Mouse (Mus musculus) small intestine, adult 2 months (tissue): ENCODE data around the gene Cacna2d1. TPM values are rescaled to one million over a fixed set of nuclear protein-coding genes. Genes with fewer than 3 reads are reported as not detected.

Experiments used
- H3K27ac ChIP-seq: fragments of 200-500 bp; 2 replicates; pipeline ENCODE4 v1.5.1; 2012; ENCODE audit warnings: low read depth, low read length, control low read depth, inconsistent platforms; ENCODE audit not compliant: insufficient read depth
- H3K27me3 ChIP-seq: fragments of 200-500 bp; 2 replicates; pipeline ENCODE4 v1.6.1; 2012; ENCODE audit warnings: mild to moderate bottlenecking, moderate library complexity, low read length, inconsistent platforms; ENCODE audit not compliant: control insufficient read depth, insufficient read depth
- H3K36me3 ChIP-seq: fragments of 200-500 bp; 2 replicates; pipeline ENCODE4 v1.6.1; 2012; ENCODE audit warnings: mild to moderate bottlenecking, low read length, control low read depth, inconsistent platforms; ENCODE audit not compliant: control insufficient read depth, insufficient read depth
- H3K4me1 ChIP-seq: fragments of 200-500 bp; 2 replicates; pipeline ENCODE4 v1.6.1; 2012; ENCODE audit warnings: low read length, inconsistent platforms, mixed read lengths; ENCODE audit not compliant: control insufficient read depth, insufficient read depth, insufficient read length
- H3K4me3 ChIP-seq: fragments of 200-500 bp; 2 replicates; pipeline ENCODE4 v1.5.1; 2012; ENCODE audit warnings: low read depth, mild to moderate bottlenecking, control low read depth, inconsistent platforms, low read length, moderate library complexity
- CTCF ChIP-seq: fragments of 200-500 bp; IDR thresholded peaks from 2 replicates; pipeline ENCODE4 v1.5.1; 2012; ENCODE audit warnings: low read depth, mild to moderate bottlenecking, control low read depth, inconsistent platforms, low read length, moderate library complexity, mixed read lengths; ENCODE audit not compliant: insufficient replicate concordance, insufficient read length; ENCODE audit errors: extremely low read depth
- POLR2A ChIP-seq: fragments of 200-500 bp; IDR thresholded peaks from 2 replicates; pipeline ENCODE4 v1.6.1; 2012; ENCODE audit warnings: low read depth, mild to moderate bottlenecking, control low read depth, inconsistent platforms, low read length, moderate library complexity
- WGBS: fragments of 180-500 bp; shearing (Covaris S2); methylation state at CpG from one replicate; pipeline ENCODE4 v1.1.7; 2018; 5-methylcytosine and 5-hydroxymethylcytosine counted together
- polyA plus RNA-seq: library from polyadenylated mRNA; depleted of rRNA; stranded (reverse); fragments of >200 nt; gene quantifications from 2 replicates; pipeline ENCODE4 v1.2.3, GENCODE M21; 2012

The Cacna2d1 gene
- polyA plus RNA-seq, 1 experiment = 0.65 TPM

DNA sequence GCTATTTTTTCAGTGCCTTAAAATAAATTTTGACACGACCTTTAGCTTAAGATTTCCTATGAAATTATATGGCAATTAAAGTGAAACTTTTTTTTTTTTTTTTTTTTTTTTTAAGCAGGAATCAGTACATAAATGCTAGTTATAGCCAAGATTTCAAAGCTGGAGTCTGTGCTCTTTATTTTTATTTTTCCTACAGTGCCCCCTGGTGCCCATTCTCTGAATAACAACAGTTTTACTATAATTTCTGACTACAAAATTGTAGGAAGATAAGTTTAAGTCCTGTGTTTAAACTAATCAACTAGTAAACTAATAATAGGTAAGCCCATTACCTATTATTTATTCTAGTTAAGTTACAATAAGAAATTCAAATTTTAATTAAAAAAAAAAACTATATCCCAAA, 358.7 kb downstream of the Cacna2d1 start:
- 7% methylated on average over 1 of the region's 1 CpGs for WGBS
- Histone ChIP-seq H3K27ac (no peak overlapping the region), H3K4me3 (no peak overlapping the region), H3K27me3 (no peaks in the 10 kb centered on the region), H3K36me3 (no peaks in the 10 kb centered on the region), H3K4me1 (no peaks in the 10 kb centered on the region)
- TF ChIP-seq CTCF = no peak
- TF ChIP-seq POLR2A = no peak

DNA sequence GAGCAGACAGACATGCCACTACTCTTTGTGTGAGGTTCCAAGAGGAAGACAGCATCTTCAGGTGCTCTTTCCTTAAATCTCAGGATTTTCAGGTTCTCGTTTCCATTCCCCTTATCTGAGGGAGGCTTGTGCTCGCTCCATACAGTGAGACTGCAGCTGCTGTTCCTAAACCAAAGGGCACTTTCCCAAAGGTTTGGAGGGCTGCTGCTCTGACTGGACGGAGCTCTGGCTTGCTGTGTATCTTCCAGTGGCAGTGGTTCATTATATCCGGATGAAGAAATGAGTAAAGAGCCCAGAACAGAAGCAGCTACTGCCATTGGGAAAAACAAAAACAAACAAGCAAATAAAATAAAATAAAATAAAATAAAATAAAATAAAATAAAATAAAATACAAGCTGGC, 359.3 kb downstream of the Cacna2d1 start:
- 53% methylated on average over 4 of the region's 4 CpGs for WGBS
- H3K4me1 ChIP-seq = no peaks in the 10 kb centered on the region
- TF ChIP-seq CTCF (no peak), POLR2A (no peak)
- no peak overlapping the region for H3K4me3 ChIP-seq
- no peak overlapping the region for H3K27ac ChIP-seq
- no peaks in the 10 kb centered on the region for H3K36me3 ChIP-seq
- H3K27me3 ChIP-seq = no peaks in the 10 kb centered on the region

DNA sequence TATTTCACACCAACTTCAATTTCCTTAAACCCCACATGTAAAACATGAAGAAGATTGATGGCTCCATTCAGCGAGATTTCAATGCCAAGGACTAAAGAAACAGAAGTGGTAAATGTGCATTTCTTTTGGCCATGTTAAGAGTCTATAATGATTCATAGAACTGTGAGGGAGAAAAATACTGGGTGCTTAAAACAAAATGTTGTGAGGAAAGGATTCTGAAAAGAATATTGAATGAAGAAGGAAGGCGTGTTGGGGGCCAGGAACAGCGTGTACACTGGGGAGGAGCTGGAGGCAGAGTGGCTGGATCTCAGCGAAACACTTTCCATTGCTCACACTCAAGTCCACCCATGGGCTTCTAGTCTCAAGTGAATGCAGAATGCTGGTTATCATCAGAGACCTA, 360.2 kb downstream of the Cacna2d1 start:
- H3K4me3 ChIP-seq = no peak overlapping the region
- H3K27me3 ChIP-seq = no peaks in the 10 kb centered on the region
- H3K36me3 ChIP-seq = no peaks in the 10 kb centered on the region
- no peaks in the 10 kb centered on the region for H3K4me1 ChIP-seq
- H3K27ac ChIP-seq = no peak overlapping the region
- no peak for TF ChIP-seq CTCF
- TF ChIP-seq POLR2A = no peak
- WGBS = 76% methylated on average over 4 of the region's 4 CpGs

DNA sequence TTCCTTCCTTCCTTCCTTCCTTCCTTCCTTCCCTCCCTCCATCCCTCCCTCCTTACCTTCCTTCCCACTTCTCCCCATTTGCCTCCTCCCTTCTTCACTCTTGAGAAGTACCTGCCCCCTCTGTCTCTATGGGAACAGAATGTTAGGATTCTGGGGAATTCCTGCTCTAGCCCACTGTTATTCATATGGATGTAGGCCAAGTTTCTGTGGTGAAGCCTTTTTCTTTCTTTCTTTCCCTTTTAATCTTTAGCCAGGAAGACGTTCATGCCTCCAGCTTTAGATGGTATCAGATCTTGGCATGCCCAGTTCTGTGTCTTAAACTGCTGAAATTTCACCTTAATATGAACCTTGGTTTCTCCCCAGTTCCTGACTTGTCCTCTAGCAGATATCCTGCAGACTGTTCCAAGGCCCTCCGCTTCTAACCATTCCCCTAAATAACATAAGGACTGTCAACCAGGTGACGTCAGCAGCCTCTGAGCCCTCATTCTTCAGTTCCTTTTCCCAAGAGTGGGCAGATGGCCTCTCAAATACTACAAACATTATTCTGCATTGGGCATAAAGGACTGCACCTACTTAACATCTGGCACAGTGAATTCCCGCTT, 362.8 kb downstream of the Cacna2d1 start:
- Histone ChIP-seq H3K27ac (no peak overlapping the region), H3K4me1 (no peaks in the 10 kb centered on the region), H3K36me3 (no peaks in the 10 kb centered on the region), H3K4me3 (no peak overlapping the region), H3K27me3 (no peaks in the 10 kb centered on the region)
- TF ChIP-seq CTCF = no peak
- TF ChIP-seq POLR2A = no peak
- WGBS = 67% methylated on average over 4 of the region's 4 CpGs

DNA sequence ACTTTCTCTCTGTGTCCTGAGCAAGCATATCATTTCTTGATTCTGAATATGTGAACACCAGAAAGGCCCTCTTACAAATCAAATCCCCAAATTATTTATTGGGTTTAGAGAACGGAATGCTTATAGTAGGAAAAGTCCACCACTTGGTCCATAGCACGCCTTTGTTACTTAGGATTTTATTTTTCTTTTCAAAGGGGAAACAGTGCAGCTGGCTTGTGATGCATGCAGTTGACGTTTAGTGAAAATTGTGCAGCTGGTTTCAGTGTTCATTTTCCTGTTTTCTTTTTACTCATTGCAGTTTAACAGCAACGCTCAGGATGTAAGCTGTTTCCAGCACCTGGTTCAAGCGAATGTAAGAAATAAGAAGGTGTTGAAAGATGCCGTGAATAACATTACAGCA, 365.1 kb downstream of the Cacna2d1 start:
- TF ChIP-seq CTCF (no peak), POLR2A (no peak)
- Histone ChIP-seq H3K36me3 (no peaks in the 10 kb centered on the region), H3K4me1 (no peaks in the 10 kb centered on the region), H3K27me3 (no peaks in the 10 kb centered on the region), H3K27ac (no peak overlapping the region), H3K4me3 (no peak overlapping the region)
- 80% methylated on average over 6 of the region's 6 CpGs for WGBS

DNA sequence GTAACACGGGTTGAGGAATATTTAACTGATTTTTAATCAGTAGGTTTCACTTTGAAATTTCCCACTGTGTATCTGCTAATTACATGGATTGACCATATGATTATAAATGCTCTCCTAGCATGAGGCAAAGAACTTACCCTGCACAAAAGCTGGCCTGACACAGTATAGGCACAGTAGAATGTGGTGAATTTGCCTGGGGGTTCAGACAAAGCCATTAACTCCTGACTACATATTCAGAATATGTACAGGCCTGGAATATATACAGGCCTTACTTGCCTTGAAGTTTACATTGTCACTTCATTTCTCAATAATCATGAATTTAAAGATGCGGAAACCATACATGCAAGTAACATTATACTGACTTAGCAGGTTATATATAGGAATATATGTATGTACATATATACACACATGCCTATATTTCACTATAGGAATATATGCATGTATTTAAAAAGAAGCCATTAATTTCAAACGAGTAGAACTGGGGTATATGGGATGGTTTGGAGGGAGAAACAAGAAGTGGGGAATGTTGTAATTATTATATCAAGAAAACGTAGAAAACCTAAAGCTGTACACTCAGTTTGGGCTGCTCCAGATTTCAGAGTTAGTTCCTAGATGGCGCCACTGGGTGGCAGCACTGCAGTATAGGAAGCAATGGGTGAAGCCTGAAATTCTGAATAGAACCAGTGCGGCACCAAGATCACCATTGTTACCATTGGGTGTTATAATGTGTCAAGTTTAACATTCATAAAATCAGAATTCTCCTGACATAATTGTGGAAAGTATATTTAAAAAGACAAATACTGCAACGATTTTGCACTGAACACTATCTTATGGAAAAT, 374.9 kb downstream of the Cacna2d1 start:
- Histone ChIP-seq H3K4me3 (no peak overlapping the region), H3K4me1 (no peaks in the 10 kb centered on the region), H3K27me3 (no peaks in the 10 kb centered on the region), H3K27ac (no peak overlapping the region), H3K36me3 (no peaks in the 10 kb centered on the region)
- TF ChIP-seq POLR2A (no peak), CTCF (peak; percentile 65; the same call in 1 of the 2 replicates)
- 35% methylated on average over 7 of the region's 7 CpGs for WGBS

DNA sequence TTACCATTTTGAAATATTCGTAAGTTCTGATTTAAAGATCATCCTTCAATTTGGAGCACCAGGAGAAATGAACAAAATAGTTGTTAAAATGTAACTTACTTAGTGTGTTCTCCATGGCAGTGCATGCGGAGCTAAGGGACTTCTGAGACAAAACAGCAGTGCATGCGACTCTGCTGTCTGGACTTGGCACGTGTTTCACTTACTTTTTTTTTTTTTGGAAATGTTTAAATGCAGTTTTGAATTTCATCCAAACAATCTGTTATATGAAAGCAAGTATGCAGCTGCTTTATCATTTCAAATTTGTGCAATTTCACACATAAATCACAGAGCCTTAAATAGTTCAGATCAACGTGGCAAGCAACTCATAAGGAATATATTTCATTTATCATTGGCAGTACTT, 379.8 kb downstream of the Cacna2d1 start:
- H3K4me1 ChIP-seq = no peaks in the 10 kb centered on the region
- TF ChIP-seq CTCF (no peak), POLR2A (no peak)
- no peak overlapping the region for H3K27ac ChIP-seq
- no peaks in the 10 kb centered on the region for H3K27me3 ChIP-seq
- H3K36me3 ChIP-seq = no peaks in the 10 kb centered on the region
- H3K4me3 ChIP-seq = no peak overlapping the region
- WGBS = 77% methylated on average over 5 of the region's 5 CpGs
